Mouse (Mus musculus): ENCODE results near the gene C1ql2. TPM values are rescaled to one million over a fixed set of nuclear protein-coding genes. Genes with fewer than 3 reads are reported as not detected.
A peak's percentile ranks its signal among the peaks of the same experiment; 100 is the strongest.

C1ql2 gene
- total RNA-seq (2021), result not detected
- long read RNA-seq, experiment 1, result 0 reads
- long read RNA-seq, experiment 2, result 0 reads

- no peak for DNase-seq (ENCODE audit: low spot score in 2 of 2)
Measured at GRCm38 (mm10) chr1:120340419-120341171, at the start of gene C1ql2. TSS of gene C1ql2 (plus strand) at chr1:120340582.

DNA sequence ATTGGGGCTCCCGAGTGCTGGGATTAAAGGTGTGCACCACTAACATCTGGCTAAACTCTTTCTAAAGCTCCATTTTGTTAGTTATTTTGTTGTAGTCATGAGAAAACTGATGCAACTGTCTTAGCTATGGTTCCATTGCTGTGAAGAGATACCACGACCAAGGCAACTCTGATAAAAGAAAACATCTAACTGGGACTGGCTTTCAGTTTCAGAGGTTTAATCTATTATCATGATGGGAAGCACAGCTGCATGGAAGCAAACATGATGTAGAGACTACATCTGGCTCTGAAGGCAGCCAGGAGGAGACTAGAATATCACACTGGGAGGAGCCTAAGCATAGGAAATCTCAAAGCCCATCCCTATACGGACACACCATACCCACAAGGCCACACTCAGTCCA, 48.7 kb upstream of the C1ql2 start:
- no peak for DNase-seq (ENCODE audit: low spot score in 2 of 2)

- no peak for DNase-seq (ENCODE audit: low spot score in 2 of 2)
Measured at GRCm38 (mm10) chr1:120293803-120294202, 46.6 kb upstream of the C1ql2 start.

GRCm38 (mm10) chr1:120296936-120297335, 43.4 kb upstream of the C1ql2 start:
- no peak for DNase-seq (ENCODE audit: low spot score in 2 of 2)

DNA sequence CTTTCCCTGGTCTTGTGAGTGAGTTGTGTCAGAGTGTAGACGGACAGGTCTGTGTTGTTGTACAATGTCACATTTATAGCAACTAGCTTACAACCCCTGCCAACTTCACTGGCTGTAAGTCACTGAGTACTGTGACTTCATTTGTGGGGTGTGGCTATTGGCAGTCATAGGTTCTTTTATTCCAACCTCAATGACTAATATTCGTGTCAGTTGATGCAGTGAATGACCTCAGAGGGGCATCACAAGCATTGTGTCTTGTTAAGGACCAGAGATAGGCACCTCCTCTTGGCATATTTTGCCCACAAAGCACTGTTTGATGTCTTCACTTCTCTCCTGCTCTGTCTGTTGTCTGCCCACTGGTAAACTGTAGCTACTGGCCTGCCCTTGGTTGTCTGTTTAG, 34.6 kb upstream of the C1ql2 start:
- DNase-seq (ENCODE audit: low spot score in 2 of 2), result no peak

DNA sequence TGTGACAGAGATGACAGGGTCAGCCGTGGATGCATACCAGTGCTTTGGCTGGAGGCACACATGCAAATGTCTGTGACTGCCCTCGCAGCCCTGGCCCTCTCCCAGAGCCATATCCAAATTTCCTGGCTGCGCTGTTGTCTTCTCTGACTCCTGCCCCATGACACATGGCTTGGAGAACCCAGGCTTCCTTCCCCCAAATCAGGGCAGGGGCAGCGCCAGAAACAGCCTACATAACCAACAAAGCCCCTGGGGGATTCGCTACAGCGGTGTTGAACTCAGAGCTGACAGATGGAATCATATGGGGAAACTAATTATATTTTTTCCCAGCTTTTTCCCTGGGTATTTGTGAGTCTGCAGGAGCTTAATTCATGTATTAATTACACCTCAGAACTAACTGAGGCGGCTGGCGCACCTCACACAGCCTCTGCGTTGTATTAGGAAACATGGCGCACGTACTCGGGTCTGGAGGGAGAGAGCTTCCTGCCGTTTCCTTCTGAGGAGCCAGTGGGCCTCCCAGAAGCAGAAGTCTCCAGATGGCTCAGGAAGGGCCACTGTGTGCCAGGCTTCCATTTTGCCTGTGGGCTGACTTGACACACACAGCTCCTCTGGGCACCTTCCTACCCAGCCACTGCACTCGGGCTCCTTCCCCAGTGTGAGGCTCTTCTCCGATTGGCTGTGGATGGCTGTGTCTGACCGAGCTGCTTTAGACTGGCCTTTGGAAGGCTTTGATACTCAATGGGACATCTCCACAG, 18.9 kb upstream of the C1ql2 start:
- DNase-seq (ENCODE audit: low spot score in 2 of 2), result no peak

DNA sequence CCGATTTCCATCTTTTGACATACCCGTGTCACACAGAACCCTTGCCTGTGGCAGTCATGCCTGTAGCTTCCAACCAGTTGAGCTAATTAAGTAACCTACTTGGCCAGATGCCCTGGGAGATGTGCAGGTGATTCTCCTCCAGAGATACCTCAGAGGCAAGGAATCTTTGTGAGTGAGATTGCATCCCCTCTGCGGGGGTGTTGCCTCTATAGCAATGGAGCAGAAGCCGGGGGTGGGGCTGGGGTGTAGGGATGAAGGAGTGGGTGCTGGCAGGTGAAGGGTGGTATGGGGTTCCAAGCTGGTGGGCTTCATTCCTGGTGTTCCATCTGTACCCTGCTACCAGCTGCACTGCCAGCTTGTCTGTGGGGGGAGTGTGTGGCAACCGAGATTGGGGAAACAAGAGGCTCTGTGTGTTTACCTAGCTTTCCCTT, 17.2 kb upstream of the C1ql2 start:
- DNase-seq (ENCODE audit: low spot score in 2 of 2), result no peak

GRCm38 (mm10) chr1:120327714-120328113, 12.7 kb upstream of the C1ql2 start:
- peak in 1 of 2 experiments; percentile 27 for DNase-seq (ENCODE audit: low spot score in 2 of 2)

- no peak for DNase-seq (ENCODE audit: low spot score in 2 of 2)
Measured at GRCm38 (mm10) chr1:120328212-120328611, 12.2 kb upstream of the C1ql2 start.

DNA sequence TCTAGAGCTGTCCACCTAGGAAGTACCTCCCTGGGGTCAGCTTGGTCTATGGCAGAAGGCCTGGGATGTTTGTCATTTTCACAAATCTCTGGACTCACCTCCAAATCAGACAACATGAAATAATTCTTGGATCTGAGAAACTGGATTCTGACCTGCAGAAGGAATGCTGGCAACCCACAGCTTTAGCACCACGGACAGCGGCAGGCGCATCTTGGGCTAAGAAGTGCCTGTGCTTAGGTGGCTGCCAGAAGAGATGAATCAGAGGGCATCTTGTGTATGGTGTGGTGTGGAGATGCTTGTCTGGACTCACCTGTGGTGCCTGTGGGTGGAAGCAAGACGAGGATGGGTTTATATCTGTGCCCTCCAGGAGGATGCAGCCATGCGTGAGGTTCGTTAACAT, 8.5 kb upstream of the C1ql2 start:
- DNase-seq (ENCODE audit: low spot score in 2 of 2), result peak in 1 of 2 experiments; percentile 55

- no peak for DNase-seq (ENCODE audit: low spot score in 2 of 2)
Measured at GRCm38 (mm10) chr1:120337970-120338369, 2.4 kb upstream of the C1ql2 start.

GRCm38 (mm10) chr1:120341172-120341675, 842 bp downstream of the C1ql2 start:
- DNase-seq (ENCODE audit: low spot score in 2 of 2), result no peak

DNA sequence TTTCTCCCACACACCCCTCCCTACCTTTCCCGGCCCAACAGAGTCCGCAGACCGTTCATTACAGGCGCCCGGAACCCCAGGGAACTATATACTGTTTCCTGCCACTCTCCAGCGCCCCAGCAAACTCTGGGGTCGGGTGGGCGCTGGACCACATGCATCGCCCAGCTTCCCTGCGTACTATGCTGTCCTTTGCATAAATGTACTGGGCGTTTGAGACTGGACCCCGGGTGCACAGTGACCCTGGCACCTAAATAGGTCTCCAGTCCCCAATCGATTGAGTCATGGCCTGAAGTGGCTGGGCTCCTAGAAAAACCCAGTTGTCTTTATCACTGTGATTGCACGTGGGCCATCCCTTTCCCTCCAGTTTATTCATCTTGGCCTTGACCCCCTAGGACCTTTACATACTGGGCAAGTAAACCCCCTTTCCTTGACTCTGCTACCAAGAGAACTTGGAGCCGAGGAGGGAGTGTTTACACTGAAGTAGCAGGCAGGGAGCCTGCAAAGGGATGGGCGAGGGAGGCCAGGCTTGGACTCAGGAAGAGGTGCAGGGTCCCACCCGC, 1.5 kb downstream of the C1ql2 start:
- DNase-seq (ENCODE audit: low spot score in 2 of 2), result no peak

DNA sequence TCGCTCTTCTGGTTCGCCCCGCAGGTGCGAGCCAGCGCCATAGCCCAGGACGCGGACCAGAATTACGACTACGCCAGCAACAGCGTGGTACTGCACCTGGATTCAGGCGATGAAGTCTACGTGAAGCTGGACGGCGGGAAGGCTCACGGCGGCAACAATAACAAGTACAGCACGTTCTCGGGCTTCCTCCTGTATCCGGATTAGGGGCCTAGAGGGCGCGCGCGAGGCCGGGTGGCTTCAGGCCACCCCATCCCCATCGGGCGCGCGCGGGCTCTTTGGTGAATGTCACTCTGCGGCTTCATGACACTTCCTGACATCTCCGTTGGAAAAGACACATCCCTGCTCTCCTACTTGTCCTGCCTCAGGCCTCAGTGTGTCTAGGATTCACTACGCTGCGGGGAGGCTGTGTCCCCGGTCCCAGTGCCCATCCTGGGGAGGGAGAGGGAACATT, 2.0 kb downstream of the C1ql2 start:
- DNase-seq (ENCODE audit: low spot score in 2 of 2), result peak in 1 of 2 experiments; percentile 23

DNA sequence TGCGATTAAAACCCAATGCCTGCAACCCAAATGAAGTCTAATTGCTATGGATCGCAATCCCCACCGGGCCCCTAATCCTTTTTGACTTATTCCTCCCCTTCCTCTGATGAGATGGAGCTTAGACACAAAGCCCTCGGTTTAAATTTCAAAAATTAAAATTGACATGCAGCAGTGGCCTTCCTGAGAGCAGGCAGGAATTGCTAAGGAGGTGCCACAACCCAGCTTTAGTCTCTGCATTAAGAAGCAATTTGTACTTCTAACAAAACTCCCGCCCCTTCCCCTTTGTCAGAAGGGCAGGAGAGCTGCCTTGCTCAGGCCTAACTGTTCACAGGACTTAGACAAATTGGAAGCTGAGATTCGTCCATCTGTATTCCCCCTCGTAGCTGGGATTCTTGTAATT, 4.6 kb downstream of the C1ql2 start:
- no peak for DNase-seq (ENCODE audit: low spot score in 2 of 2)

- DNase-seq (ENCODE audit: low spot score in 2 of 2), result no peak
Measured at GRCm38 (mm10) chr1:120354387-120354786, 14.0 kb downstream of the C1ql2 start.

DNA sequence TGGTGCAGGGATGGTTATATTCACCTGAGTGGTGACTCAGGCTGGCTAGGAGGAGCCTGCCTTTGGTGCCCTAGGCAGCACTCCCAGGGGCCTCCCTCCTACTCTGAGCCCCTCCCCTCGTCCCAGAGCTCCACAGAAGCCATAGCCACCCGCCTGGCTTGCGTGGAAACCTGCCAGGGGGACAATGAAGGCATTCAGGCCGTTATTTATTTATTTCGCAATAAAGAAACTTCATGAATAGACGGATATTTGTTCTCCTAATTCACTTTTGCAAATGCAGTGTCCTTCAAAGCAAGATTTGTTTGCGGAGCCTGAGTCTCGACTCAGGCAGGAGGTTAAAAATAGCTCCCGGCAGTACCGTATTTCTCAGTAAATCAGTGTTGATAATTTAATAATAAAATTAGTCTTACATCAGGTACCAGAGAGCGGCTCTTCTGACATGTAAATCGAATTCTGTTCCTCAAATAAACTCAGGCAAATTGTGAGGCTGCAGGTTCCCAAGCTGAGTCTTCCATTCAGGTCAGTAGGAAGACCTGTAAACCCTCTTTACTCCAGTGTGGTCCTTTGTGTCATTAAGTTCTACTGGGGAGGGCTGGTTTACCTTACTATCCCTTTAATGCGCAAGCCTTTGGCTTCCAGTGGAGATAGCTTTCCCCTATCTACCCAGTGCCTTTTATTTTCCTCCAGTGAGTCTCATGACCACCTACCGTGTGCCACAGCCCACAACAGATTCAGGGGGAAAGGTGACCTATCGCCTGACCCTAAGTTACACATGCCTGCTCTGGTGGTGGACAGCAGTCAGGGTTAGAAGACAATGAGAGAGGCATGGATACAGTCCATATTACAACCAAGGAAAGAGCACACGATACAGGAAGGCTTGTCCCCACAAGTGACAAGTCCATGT, 17.2 kb downstream of the C1ql2 start:
- no peak for DNase-seq (ENCODE audit: low spot score in 2 of 2)

DNA sequence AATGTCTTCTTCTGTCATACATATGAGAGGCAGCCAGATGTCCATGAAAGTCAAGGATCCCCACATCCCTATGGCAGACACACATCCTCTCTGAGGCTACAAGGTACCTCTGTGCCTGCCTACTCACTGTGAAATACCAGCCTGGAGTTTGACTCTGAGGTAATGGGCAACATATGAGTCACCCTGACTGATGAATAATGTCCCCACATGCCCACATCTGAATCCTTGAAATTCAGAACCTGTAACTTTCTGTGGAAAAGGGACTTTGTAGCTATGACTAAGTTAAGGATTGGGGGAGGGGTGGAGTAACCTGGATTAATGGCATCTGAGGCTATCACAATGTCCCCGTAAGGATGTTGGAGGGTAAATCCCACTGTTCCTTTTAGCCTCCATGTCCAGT, 23.3 kb downstream of the C1ql2 start:
- DNase-seq (ENCODE audit: low spot score in 2 of 2), result no peak

DNA sequence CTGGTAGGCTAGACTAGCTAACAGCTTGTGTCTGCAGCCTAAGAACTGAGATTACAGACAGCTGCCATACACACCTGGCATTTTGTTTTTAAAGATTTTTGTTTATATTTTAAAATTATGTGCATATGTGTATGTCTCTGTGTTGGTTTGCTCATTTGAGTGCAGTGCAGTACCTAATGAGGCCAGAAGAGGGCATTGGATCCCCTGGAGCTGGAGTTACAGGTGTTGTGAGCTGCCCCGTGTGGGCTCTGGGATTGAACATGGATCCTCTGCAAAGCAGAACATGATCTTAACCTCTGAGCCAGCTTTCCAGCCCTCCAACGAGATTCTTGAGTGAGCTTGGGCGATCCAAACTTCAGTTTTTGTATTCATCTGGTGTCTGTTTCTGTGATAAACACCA, 27.8 kb downstream of the C1ql2 start:
- no peak for DNase-seq (ENCODE audit: low spot score in 2 of 2)

GRCm38 (mm10) chr1:120374131-120374530, 33.7 kb downstream of the C1ql2 start:
- DNase-seq (ENCODE audit: low spot score in 2 of 2), result no peak

DNA sequence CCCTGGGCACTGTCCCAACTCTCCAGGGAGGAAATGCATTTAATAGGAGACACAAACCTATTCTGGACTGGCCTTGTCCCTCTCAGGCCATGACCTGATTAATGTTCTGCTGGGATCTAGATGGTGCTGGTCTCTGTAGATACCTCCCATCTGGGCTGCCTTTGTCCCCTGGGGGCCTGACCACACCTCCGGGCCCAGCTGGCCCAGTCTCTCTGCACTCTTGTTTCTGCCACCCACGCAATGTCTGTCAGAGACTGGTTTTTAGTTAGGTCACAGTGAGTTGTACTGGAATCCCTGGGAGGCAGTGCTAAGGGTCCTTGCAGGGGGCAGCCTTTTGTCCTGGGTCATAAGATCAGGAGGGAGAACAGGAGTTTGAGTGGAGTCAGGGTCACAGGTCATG, 34.5 kb downstream of the C1ql2 start:
- DNase-seq (ENCODE audit: low spot score in 2 of 2), result no peak
